In genomic region chr12:105019359-105020219, GRCm38 (mm10) we compare ENCODE assay signal across 8 mouse cellular contexts. TPM values are rescaled to one million over a fixed set of nuclear protein-coding genes. Genes with fewer than 3 reads are reported as not detected.
DNase-seq lines count a peak whose midpoint lies in the region; ATAC-seq and TF ChIP-seq lines count a peak whose summit lies in the region.

No protein-coding gene starts in this region.

- H3K4me1 ChIP-seq in embryonic facial prominence, embryonic 13.5 days, result peaks cover 3% of the 10 kb centered on the region; the same call in 1 of the 2 replicates
- H3K4me1 ChIP-seq in embryonic facial prominence, embryonic 10.5 days, result peaks cover 19% of the 10 kb centered on the region; the same call in 1 of the 2 replicates
- no peaks in the 10 kb centered on the region for H3K4me1 ChIP-seq in midbrain, postnatal 0 days (ENCODE audit: insufficient read depth, low read length)

- H3K9me3 ChIP-seq in embryonic facial prominence, embryonic 13.5 days, result peaks cover 15% of the 10 kb centered on the region
- peaks cover 15% of the 10 kb centered on the region for H3K9me3 ChIP-seq in embryonic facial prominence, embryonic 10.5 days
- H3K9me3 ChIP-seq in midbrain, postnatal 0 days (ENCODE audit: low read length), result no peaks in the 10 kb centered on the region

- H3K4me2 ChIP-seq in embryonic facial prominence, embryonic 13.5 days, result no peak overlapping the region
- H3K4me2 ChIP-seq in midbrain, postnatal 0 days (ENCODE audit: low read depth, low read length, poor library complexity, severe bottlenecking), result no peak overlapping the region

- H3K4me3 ChIP-seq in embryonic facial prominence, embryonic 13.5 days, result no peak overlapping the region
- H3K4me3 ChIP-seq in embryonic facial prominence, embryonic 10.5 days, result no peak overlapping the region
- no peak overlapping the region for H3K4me3 ChIP-seq in midbrain, postnatal 0 days (ENCODE audit: low read depth, low read length)

- no peak overlapping the region for H3K27ac ChIP-seq in embryonic facial prominence, embryonic 13.5 days
- no peak overlapping the region; the same call in 1 of the 2 replicates for H3K27ac ChIP-seq in embryonic facial prominence, embryonic 10.5 days (replicated peaks)
- H3K27ac ChIP-seq in midbrain, postnatal 0 days (ENCODE audit: low read depth, low read length), result no peak overlapping the region

- H3K36me3 ChIP-seq in embryonic facial prominence, embryonic 13.5 days, result 0 out of 2 replicates have a peak, but pooled peaks cover 5% of the 10 kb centered on the region
- peaks cover 8% of the 10 kb centered on the region for H3K36me3 ChIP-seq in embryonic facial prominence, embryonic 10.5 days (replicated peaks)
- H3K36me3 ChIP-seq in midbrain, postnatal 0 days (ENCODE audit: insufficient read depth, low read length), result no peaks in the 10 kb centered on the region

- ATAC-seq in embryonic facial prominence, embryonic 13.5 days (ENCODE audit: insufficient number of reproducible peaks, insufficient read depth, low FRiP score, low TSS enrichment, low read depth), result no peak
- ATAC-seq in erythroblast, adult 5-6 weeks (replicated peaks; ENCODE audit: low FRiP score, poor library complexity, severe bottlenecking), result peak; percentile 89
- no peak for ATAC-seq in midbrain, postnatal 0 days (ENCODE audit: low FRiP score)

- no peak for DNase-seq in embryonic facial prominence, embryonic 10.5 days (ENCODE audit: low spot score)
- peak; percentile 46 for DNase-seq in CD4-positive helper T cell, adult 2 months (ENCODE audit: low read depth, low spot score)
- DNase-seq in kidney, postnatal 36 days, result peak; percentile 64 to 70
- DNase-seq in midbrain, postnatal 0 days (ENCODE audit: low spot score), result peak; percentile 19
- no peak for DNase-seq in cerebellum, adult 8-10 months
- DNase-seq in gastrocnemius, adult 18-20 months (ENCODE audit: low spot score), result no peak

- H3K27me3 ChIP-seq in embryonic facial prominence, embryonic 13.5 days, result no peaks in the 10 kb centered on the region
- no peaks in the 10 kb centered on the region for H3K27me3 ChIP-seq in embryonic facial prominence, embryonic 10.5 days (replicated peaks; ENCODE audit: low read depth, poor library complexity, severe bottlenecking)
- no peaks in the 10 kb centered on the region for H3K27me3 ChIP-seq in midbrain, postnatal 0 days (ENCODE audit: insufficient read depth, low read length)

- H3K9ac ChIP-seq in embryonic facial prominence, embryonic 13.5 days, result 0 out of 2 replicates have a peak overlapping the region, but pooled peaks have one; percentile 3
- no peak overlapping the region for H3K9ac ChIP-seq in midbrain, postnatal 0 days (replicated peaks; ENCODE audit: low read length, poor library complexity, severe bottlenecking)

- no peak for TF ChIP-seq CTCF in midbrain, postnatal 0 days (IDR thresholded peaks at IDR 0.05)

- 68% methylated on average over 19 of the region's 19 CpGs for WGBS in embryonic facial prominence, embryonic 13.5 days
- 71% methylated on average over 19 of the region's 19 CpGs for WGBS in embryonic facial prominence, embryonic 10.5 days
- 42% methylated on average over 19 of the region's 19 CpGs for WGBS in midbrain, postnatal 0 days

RNA-seq across cellular contexts. Expression of gene Syne3, which starts 10.0 kb away (rescaled TPM):
- polyA plus RNA-seq in embryonic facial prominence, embryonic 13.5 days (2015; fragmentation: Nextera tagmentation; extraction: Ambion mirVana), result 1.3 and 1.6 TPM in 2 replicates
- 0.24 and 0.26 TPM in 2 replicates for polyA plus RNA-seq in embryonic facial prominence, embryonic 10.5 days (2016; fragmentation: Nextera tagmentation; extraction: Ambion mirVana)
- 4.8 and 5.6 TPM in 2 replicates for total RNA-seq in erythroblast, adult 5-6 weeks (2015; ENCODE audit: low replicate concordance)
- 10.3 and 14.8 TPM in 2 replicates for total RNA-seq in erythroblast, adult 5-6 weeks (2017; ENCODE audit: low replicate concordance)
- total RNA-seq in midbrain, postnatal 0 days (2014; rRNA removed), result 0.93 and 1.4 TPM in 2 replicates
- polyA plus RNA-seq in midbrain, postnatal 0 days (2015; fragmentation: Nextera tagmentation; extraction: Ambion mirVana), result 0.44 and 0.85 TPM in 2 replicates
- total RNA-seq in gastrocnemius, adult 18-20 months (2021), result 1 to 10 TPM; 3.6 to 4.3 TPM

RNA-seq across cellular contexts. Expression of gene Glrx5, which starts 12.9 kb away (rescaled TPM):
- 149 and 158 TPM in 2 replicates for polyA plus RNA-seq in embryonic facial prominence, embryonic 13.5 days (2015; fragmentation: Nextera tagmentation; extraction: Ambion mirVana)
- polyA plus RNA-seq in embryonic facial prominence, embryonic 10.5 days (2016; fragmentation: Nextera tagmentation; extraction: Ambion mirVana), result 218 and 234 TPM in 2 replicates
- total RNA-seq in erythroblast, adult 5-6 weeks (2015; ENCODE audit: low replicate concordance), result 170 and 188 TPM in 2 replicates
- 146 and 233 TPM in 2 replicates for total RNA-seq in erythroblast, adult 5-6 weeks (2017; ENCODE audit: low replicate concordance)
- total RNA-seq in midbrain, postnatal 0 days (2014; rRNA removed), result 35.8 and 50.9 TPM in 2 replicates
- 175 and 185 TPM in 2 replicates for polyA plus RNA-seq in midbrain, postnatal 0 days (2015; fragmentation: Nextera tagmentation; extraction: Ambion mirVana)
- 10 to 100 TPM; 54.6 to 57.3 TPM for total RNA-seq in gastrocnemius, adult 18-20 months (2021)

Comparison
In these comparisons a context has a peak if more than half of its experiments do, and no peak if none do; other contexts are left out.
1. DNase-seq: peak in CD4-positive helper T cell, adult 2 months (single experiment), kidney, postnatal 36 days (2 of 2) and midbrain, postnatal 0 days (single experiment); none in embryonic facial prominence, embryonic 10.5 days (single experiment), cerebellum, adult 8-10 months (single experiment) and gastrocnemius, adult 18-20 months (single experiment).